Mouse (Mus musculus): ENCODE data around the gene Cnr2. TPM values are rescaled to one million over a fixed set of nuclear protein-coding genes. Genes with fewer than 3 reads are reported as not detected.

Gene Cnr2
- total RNA-seq, 1 experiment from 2014 or later = 10.9 TPM

DNA sequence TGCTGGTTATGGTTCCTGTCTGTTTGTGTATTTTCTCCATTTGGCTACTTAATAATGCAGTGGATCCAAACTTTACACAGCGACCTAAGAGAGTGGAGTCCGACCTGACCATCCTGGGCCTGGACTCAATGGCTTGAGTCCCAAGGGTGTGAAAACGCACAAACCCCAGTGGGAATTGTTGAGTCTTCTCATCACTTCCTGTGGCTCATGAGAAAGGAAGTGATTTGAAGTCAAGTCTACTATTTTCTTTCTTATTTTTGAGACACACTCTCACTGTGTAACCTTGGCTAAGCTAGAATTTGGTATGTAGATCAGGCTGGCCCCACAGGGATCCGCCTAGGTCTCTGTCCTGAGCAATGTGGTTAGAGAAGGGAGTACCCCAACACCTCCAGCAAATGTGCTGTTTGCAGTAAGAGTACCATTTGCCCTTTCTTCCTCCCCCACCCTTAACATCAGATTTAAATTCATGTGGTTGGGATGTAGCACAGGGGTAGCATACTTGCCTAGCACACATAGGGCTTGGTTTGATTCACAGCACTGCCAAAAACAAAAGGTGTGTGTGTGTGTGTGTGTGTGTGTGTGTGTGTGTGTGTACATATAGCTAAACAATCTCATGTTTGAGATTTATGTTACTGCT is 7.5 kb downstream of the Cnr2 start:
- ATAC-seq (replicated peaks; ENCODE audit: low read depth, poor library complexity, severe bottlenecking) = no peak

DNA sequence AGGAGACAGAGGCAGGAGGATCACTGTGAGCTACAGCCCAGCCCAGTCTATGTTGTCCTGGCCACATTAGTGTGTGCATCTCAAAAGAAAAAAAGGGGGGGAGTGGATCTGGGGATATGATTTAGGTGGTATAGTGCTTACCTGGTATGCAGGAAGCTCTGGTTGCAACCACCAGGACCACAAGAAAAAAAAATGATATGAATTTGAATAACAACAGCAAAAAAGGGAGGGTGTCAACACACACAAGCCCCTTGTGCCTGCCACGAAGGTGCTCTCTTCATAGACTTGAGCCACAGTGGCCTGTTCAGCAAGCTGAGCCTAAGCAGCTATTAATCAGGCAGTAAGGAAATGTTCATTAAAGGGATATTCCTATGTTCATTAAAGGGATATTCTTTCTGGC is 9.6 kb downstream of the Cnr2 start:
- ATAC-seq (replicated peaks; ENCODE audit: low read depth, poor library complexity, severe bottlenecking) = no peak

GRCm38 (mm10) chr4:135906633-135907032 is 11.4 kb downstream of the Cnr2 start:
- peak; percentile 50 for ATAC-seq (replicated peaks; ENCODE audit: low read depth, poor library complexity, severe bottlenecking)

DNA sequence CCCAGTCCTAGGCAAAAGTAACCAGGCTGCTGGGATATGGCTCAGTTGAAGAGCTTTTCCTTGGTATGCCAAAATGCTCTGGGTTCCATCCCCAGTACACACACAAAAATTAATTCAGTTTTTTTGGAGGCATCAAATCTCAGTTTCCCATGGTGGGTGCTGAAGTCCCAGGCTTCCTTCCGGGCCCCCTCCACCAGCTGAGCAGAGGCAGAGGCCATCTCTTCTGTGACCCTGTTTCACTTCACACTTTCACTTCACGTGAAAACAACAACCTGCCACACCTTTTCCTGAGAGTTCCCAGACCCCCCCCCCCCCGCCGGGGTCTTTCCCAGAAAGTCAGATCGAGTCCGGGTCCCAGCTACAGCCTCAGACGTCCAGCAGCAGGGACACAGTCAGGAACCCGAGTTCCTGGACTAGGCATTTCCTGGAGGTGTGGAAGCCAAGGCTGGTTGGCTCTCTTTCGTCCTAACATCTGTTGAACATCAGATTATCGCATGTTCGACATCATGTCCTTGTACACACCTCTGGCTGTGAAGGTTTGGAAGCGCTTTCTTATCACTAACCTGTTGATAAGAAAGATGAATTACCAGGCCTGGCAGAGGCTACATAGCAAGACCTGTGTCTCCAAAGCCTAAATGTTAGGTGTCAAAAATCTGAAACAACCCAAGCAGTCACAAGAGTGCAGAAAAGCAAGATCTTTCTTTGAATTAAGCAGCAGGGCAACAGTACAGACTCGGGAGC is 14.3 kb downstream of the Cnr2 start:
- no peak for ATAC-seq (replicated peaks; ENCODE audit: low read depth, poor library complexity, severe bottlenecking)

- ATAC-seq (replicated peaks; ENCODE audit: low read depth, poor library complexity, severe bottlenecking) = peak; percentile 59
Observed at GRCm38 (mm10) chr4:135911531-135911930, 16.3 kb downstream of the Cnr2 start.

- no peak; the same call in 1 of the 2 replicates for ATAC-seq (replicated peaks; ENCODE audit: low read depth, poor library complexity, severe bottlenecking)
Observed at GRCm38 (mm10) chr4:135912164-135912563, 17.0 kb downstream of the Cnr2 start.

DNA sequence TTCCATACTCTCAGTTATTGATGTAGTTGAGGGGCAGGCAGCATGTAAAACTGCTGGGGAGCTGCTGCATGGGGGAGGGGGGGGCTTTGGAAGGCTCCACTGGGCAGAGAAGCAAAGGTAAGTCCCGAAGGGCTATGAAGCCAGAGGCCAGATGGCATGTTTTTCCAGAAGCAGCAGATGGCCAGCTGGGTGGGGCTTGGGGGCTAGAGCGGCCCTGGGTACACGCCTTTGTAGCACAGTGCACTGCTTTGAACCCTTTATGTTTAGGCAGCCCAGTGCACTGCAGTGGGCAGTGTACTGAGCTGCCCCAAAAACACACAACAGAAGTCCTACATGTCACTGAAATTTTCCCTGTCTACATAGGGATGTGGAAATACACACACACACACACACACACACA is 17.6 kb downstream of the Cnr2 start:
- ATAC-seq (replicated peaks; ENCODE audit: low read depth, poor library complexity, severe bottlenecking) = no peak

DNA sequence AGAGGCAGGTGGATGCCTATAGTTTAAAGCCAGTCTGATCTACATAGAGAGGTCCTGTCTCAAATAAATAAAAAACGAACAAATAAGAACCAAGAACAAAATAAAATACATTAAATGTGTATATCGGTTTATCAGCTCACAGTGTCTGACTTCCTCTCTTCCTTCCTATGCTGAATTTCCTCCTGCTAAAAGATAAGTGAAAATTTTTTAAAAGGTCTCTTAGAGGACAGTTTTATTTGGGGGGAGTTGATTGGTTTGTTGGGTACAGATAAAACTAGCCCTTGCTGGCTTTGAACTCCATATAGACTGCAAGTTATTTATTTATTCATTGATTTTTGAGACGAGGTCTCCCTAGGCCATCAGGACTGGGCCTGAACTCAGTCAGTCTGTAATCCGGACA is 18.2 kb downstream of the Cnr2 start:
- ATAC-seq (replicated peaks; ENCODE audit: low read depth, poor library complexity, severe bottlenecking) = 0 out of 2 replicates have a peak, but pooled peaks have one; percentile 28

GRCm38 (mm10) chr4:135918635-135919279 is 23.6 kb downstream of the Cnr2 start:
- peak; percentile 45 for ATAC-seq (replicated peaks; ENCODE audit: low read depth, poor library complexity, severe bottlenecking)

DNA sequence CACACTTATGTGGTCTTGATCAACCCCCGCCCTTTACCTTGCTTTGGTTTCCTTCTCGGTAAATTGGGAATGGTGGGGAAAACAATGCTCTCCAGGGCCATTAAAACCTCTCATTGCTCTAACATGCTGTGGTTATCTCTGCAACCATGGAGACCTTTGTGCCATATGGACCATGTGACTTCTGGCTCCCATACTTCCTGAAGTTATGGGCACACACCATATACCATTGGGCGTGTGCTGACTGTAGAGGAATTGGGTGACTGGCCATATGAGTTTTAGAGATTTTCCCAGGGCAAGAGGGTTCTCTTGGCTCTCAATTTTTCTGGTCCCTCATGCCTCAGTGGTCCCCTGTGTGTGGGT is 24.1 kb downstream of the Cnr2 start:
- no peak for ATAC-seq (replicated peaks; ENCODE audit: low read depth, poor library complexity, severe bottlenecking)

DNA sequence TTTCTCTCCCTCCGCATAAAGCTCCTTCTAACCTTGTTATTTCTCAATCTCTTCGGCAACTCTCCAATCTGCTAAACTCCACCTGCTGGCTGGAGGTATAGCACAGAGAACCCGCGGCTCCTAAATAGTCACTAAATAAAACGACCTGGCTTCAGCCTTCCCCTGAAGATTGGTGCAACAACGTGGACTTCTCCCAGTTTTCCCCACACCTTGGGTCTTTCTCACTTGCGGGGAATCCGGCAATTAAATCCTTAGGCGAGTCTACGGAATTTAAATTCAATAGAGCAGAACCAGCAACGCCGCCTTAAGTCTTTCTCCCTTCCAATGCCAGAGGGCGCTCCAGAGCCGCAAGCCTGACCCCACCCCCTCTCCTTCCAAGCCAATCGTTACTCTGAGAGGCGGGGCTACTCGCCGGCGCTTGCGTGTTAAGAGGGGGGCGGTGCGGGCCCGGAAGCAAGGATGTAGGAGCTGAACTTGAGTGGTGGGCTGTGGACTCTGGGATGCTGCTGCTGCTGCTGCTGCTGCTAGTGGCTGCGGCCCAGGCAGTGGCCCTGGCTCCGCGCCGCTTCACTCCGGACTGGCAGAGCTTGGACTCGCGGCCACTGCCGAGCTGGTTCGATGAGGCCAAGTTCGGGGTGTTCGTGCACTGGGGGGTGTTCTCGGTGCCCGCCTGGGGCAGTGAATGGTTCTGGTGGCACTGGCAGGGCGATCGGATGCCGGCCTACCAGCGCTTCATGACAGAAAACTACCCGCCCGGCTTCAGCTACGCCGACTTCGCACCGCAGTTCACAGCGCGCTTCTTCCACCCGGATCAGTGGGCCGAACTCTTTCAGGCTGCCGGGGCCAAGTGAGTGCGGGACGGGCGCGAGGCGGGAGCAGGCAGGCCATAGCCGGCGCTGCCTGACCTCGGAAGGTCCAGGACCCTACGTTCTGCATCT is 25.4 kb downstream of the Cnr2 start, which contains the start of gene Fuca1:
TSS of gene Fuca1 (plus strand) at position 432 of the 938 bp plus-strand sequence.
- ATAC-seq (replicated peaks; ENCODE audit: low read depth, poor library complexity, severe bottlenecking) = peak; percentile 91

DNA sequence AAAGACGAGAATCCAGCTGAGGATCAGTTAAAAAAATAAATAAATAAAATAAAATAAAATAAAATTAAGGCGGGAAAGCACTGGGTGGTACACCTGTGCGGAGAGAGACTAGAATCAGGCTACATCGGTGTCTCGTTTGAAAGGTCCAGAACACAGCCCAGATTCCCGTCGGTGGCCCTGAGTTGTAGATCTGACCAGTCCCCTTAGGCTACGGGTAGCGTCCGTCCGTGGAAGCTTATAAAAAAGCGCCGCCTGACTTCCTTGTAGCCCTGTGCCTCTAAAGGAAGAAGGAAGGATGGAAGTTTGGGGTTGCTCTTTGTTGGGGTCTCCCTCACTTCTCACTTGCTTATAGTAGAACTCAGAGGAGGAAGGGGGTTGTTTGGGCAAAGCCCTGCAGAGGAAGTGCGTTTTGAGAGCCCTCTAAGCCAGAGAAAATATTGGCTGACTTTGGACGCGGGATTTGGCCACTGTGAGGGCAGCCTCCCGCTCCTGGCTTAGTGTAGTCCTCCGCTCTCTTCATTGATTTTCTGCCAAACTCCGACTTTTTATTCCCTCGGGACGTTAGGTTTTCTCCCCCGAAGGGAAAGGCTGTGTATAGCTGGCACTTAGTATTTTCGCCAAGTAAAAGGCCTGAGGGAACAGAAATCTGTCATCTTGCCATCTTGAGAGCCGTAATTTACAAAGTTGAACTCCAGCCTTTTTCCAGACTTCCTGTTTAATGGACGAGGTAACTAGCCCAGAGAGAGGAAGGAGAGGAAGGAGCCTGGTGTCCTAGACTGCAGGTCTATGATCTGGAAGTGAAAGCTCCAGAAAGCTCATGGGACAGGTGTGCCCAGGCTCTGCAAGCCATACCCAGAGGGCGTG is 26.3 kb downstream of the Cnr2 start:
- ATAC-seq (replicated peaks; ENCODE audit: low read depth, poor library complexity, severe bottlenecking) = no peak

DNA sequence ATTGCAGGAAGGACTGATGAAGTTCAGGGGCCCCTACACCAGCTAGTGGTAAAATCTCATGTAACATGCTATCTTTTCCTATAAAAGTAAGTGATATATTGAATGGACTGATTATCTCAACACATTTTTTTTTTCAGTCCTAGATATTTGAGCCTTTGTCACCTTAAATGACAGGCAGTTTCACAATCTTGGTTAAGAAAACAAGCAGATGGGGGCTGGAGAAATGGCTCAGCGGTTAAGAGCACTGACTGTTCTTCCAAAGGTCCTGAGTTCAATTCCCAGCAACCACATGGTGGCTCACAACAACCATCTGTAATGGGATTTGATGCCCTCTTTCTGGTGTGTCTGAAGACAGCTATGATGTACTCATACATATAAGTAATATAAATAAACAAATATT is 27.0 kb downstream of the Cnr2 start:
- ATAC-seq (replicated peaks; ENCODE audit: low read depth, poor library complexity, severe bottlenecking) = no peak

- ATAC-seq (replicated peaks; ENCODE audit: low read depth, poor library complexity, severe bottlenecking) = no peak
Observed at GRCm38 (mm10) chr4:135924418-135924817, 29.2 kb downstream of the Cnr2 start.

- ATAC-seq (replicated peaks; ENCODE audit: low read depth, poor library complexity, severe bottlenecking) = no peak
Observed at GRCm38 (mm10) chr4:135925341-135925740, 30.1 kb downstream of the Cnr2 start.

- no peak for ATAC-seq (replicated peaks; ENCODE audit: low read depth, poor library complexity, severe bottlenecking)
Observed at GRCm38 (mm10) chr4:135926195-135926808, 31.1 kb downstream of the Cnr2 start.

GRCm38 (mm10) chr4:135926861-135927260 is 31.7 kb downstream of the Cnr2 start:
- no peak for ATAC-seq (replicated peaks; ENCODE audit: low read depth, poor library complexity, severe bottlenecking)

DNA sequence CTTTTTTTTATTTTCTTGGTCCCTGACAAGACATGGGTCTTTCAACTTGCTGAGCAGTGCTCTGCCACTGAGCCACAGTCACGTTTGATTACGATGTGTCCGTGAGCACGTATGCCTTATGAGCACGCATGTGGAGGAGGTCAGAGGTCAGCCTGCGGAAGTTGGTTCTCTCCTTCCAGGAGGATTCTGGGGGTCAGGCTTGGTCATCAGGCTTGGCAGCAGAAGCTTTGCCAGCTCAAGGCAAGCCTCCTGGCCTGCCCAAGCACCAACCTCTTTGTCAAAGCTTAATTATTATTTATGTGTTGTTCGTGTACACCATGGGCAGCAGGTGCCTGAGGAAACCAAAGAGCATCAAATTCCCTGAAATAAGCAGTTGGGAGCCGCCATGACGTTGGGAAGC is 33.2 kb downstream of the Cnr2 start:
- no peak for ATAC-seq (replicated peaks; ENCODE audit: low read depth, poor library complexity, severe bottlenecking)

GRCm38 (mm10) chr4:135929405-135929804 is 34.2 kb downstream of the Cnr2 start:
- no peak for ATAC-seq (replicated peaks; ENCODE audit: low read depth, poor library complexity, severe bottlenecking)

Data from common myeloid progenitor, adult 5-6 weeks (primary cell).